Mouse (Mus musculus): ENCODE measurements around the gene E130308A19Rik.

DNA sequence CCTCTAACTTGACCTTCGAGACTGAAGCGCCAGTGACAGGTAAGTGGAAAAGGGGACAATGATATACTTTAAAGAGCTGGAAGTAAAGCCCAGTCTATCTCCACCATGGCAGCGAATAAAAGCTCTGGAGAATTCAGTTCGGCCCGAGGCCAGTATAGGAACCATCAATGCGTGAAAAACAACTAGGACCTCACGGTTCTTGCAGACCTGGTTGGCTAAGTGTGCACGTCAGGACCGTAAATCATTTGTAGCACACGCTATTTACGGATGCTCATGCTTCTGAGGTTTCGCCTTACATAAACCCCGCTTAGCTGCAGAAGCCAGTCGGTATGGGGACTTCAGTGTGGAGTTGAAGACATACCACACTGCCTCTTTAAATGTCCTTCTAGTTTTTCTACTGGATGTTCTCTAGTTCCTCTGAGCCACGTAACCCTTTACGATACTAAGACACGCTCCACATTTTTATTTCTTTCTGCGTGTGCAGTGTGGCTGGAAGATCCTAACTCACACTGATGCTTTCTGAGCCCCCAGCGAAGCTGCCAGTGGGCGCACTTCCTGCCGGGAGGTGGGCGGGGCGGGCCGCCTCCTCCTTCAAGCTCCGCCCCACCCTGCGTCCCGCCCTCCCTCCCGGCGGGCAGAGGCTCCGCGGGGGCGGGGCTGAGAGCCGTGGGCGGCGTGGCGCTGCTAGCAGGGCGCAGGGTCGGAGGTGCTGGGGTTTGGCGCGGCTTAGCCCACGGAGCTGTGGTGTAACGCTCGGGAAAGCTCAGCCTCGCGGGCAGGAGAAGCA, 179.4 kb downstream of the E130308A19Rik start, which contains the start of gene Snx30:
- TF ChIP-seq CTCF (conservative IDR thresholded peaks at IDR 0.05 in 1 of 2, IDR thresholded peaks at IDR 0.05 in 1 of 2; ENCODE audit: low read depth in 2 of 2, low read length in 2 of 2) (no peak), POLR2A (IDR thresholded peaks at IDR 0.05; ENCODE audit: low read depth, low read length) (peak; percentile 71), ZNF384 (IDR thresholded peaks at IDR 0.05; ENCODE audit: low read depth, low read length) (no peak), USF1 (IDR thresholded peaks at IDR 0.05; ENCODE audit: low read depth, low read length) (no peak), MAX (IDR thresholded peaks at IDR 0.05; ENCODE audit: low read length) (peak; percentile 55), MYC (IDR thresholded peaks at IDR 0.05; ENCODE audit: low read depth, low read length) (0 out of 2 replicates have a peak, but pooled peaks have one; percentile 33), RAD21 (IDR thresholded peaks at IDR 0.05; ENCODE audit: low read depth, low read length) (no peak), HCFC1 (IDR thresholded peaks at IDR 0.05; ENCODE audit: low read depth, low read length) (peak; percentile 11; the same call in 1 of the 2 replicates), SIN3A (IDR thresholded peaks at IDR 0.05; ENCODE audit: low read length) (peak; percentile 41; the same call in 1 of the 2 replicates), IRF4 (IDR thresholded peaks at IDR 0.05; ENCODE audit: low read depth, low read length) (no peak), JUND (conservative IDR thresholded peaks at IDR 0.05; ENCODE audit: low read depth, low read length) (no peak), MXI1 (IDR thresholded peaks at IDR 0.05; ENCODE audit: low read depth, low read length) (peak; percentile 86), GABPA (IDR thresholded peaks at IDR 0.05; ENCODE audit: insufficient replicate concordance, low read depth, low read length) (no peak), UBTF (IDR thresholded peaks at IDR 0.05; ENCODE audit: low read depth, low read length) (no peak; the same call in 1 of the 2 replicates)

All from CH12.LX (cell line).